Mouse (Mus musculus): ENCODE results near the gene 5530401A14Rik.

Gene 5530401A14Rik

GRCm38 (mm10) chr11:81860250-81860972, at the start of gene 5530401A14Rik:
5530401A14Rik (plus strand) TSS chr11:81860673.
- no peak for DNase-seq (ENCODE audit: low spot score)

GRCm38 (mm10) chr11:81814816-81815215, 45.7 kb upstream of the 5530401A14Rik start:
- DNase-seq (ENCODE audit: low spot score): no peak

GRCm38 (mm10) chr11:81816531-81816930, 43.9 kb upstream of the 5530401A14Rik start:
- DNase-seq (ENCODE audit: low spot score): no peak

- DNase-seq (ENCODE audit: low spot score): no peak
Measured at GRCm38 (mm10) chr11:81832381-81832780, 28.1 kb upstream of the 5530401A14Rik start.

- DNase-seq (ENCODE audit: low spot score): no peak
Measured at GRCm38 (mm10) chr11:81838426-81838825, 22.0 kb upstream of the 5530401A14Rik start.

GRCm38 (mm10) chr11:81841001-81841400, 19.5 kb upstream of the 5530401A14Rik start:
- DNase-seq (ENCODE audit: low spot score): no peak

GRCm38 (mm10) chr11:81845010-81845685, 15.3 kb upstream of the 5530401A14Rik start:
- DNase-seq (ENCODE audit: low spot score): no peak

GRCm38 (mm10) chr11:81845686-81846036, 14.8 kb upstream of the 5530401A14Rik start:
- DNase-seq (ENCODE audit: low spot score): no peak

- no peak for DNase-seq (ENCODE audit: low spot score)
Measured at GRCm38 (mm10) chr11:81847773-81848490, 12.5 kb upstream of the 5530401A14Rik start.

- no peak for DNase-seq (ENCODE audit: low spot score)
Measured at GRCm38 (mm10) chr11:81865661-81866382, 5.3 kb downstream of the 5530401A14Rik start.

GRCm38 (mm10) chr11:81871506-81872213, 11.2 kb downstream of the 5530401A14Rik start:
- no peak for DNase-seq (ENCODE audit: low spot score)

- no peak for DNase-seq (ENCODE audit: low spot score)
Measured at GRCm38 (mm10) chr11:81896511-81896910, 36.0 kb downstream of the 5530401A14Rik start.

GRCm38 (mm10) chr11:81897547-81898354, 37.3 kb downstream of the 5530401A14Rik start:
- no peak for DNase-seq (ENCODE audit: low spot score)

GRCm38 (mm10) chr11:81902318-81902717, 41.8 kb downstream of the 5530401A14Rik start:
- peak; percentile 0 for DNase-seq (ENCODE audit: low spot score)

- DNase-seq (ENCODE audit: low spot score): no peak
Measured at GRCm38 (mm10) chr11:81908760-81909159, 48.3 kb downstream of the 5530401A14Rik start.

- DNase-seq (ENCODE audit: low spot score): no peak
Measured at GRCm38 (mm10) chr11:81909397-81909894, 49.0 kb downstream of the 5530401A14Rik start.

- DNase-seq (ENCODE audit: low spot score): no peak
Measured at GRCm38 (mm10) chr11:81913071-81913470, 52.6 kb downstream of the 5530401A14Rik start.

GRCm38 (mm10) chr11:81915501-81915900, 55.0 kb downstream of the 5530401A14Rik start:
- no peak for DNase-seq (ENCODE audit: low spot score)

GRCm38 (mm10) chr11:81923096-81923495, 62.6 kb downstream of the 5530401A14Rik start:
- no peak for DNase-seq (ENCODE audit: low spot score)

- DNase-seq (ENCODE audit: low spot score): no peak
Measured at GRCm38 (mm10) chr11:81923626-81924025, 63.2 kb downstream of the 5530401A14Rik start.
